Mouse (Mus musculus): ENCODE measurements at regions not wholly inside any gene's neighbourhood (a gene's known extent, or its start where the extent isn't known, plus 50 kb on each side); places are given as distances from the start of the nearest gene placed in this dataset.

- DNase-seq (ENCODE audit: low spot score in 2 of 2) = no peak
Observed at GRCm38 (mm10) chr15:51392449-51393405, 2492.0 kb upstream of the Gm7489 start.

GRCm38 (mm10) chr15:51395961-51396360, 2488.7 kb upstream of the Gm7489 start:
- no peak for DNase-seq (ENCODE audit: low spot score in 2 of 2)

GRCm38 (mm10) chr15:51403581-51403980, 2481.1 kb upstream of the Gm7489 start:
- no peak for DNase-seq (ENCODE audit: low spot score in 2 of 2)

- no peak for DNase-seq (ENCODE audit: low spot score in 2 of 2)
Observed at GRCm38 (mm10) chr15:51409791-51410308, 2474.9 kb upstream of the Gm7489 start.

- DNase-seq (ENCODE audit: low spot score in 2 of 2) = no peak
Observed at GRCm38 (mm10) chr15:51411966-51412365, 2472.7 kb upstream of the Gm7489 start.

- no peak for DNase-seq (ENCODE audit: low spot score in 2 of 2)
Observed at GRCm38 (mm10) chr15:51442606-51443005, 2442.1 kb upstream of the Gm7489 start.

GRCm38 (mm10) chr15:51469895-51470294, 2414.8 kb upstream of the Gm7489 start:
- no peak for DNase-seq (ENCODE audit: low spot score in 2 of 2)

GRCm38 (mm10) chr15:51471143-51471542, 2413.6 kb upstream of the Gm7489 start:
- no peak for DNase-seq (ENCODE audit: low spot score in 2 of 2)

- DNase-seq (ENCODE audit: low spot score in 2 of 2) = no peak
Observed at GRCm38 (mm10) chr15:51472049-51472448, 2412.7 kb upstream of the Gm7489 start.

GRCm38 (mm10) chr15:51481856-51482255, 2402.8 kb upstream of the Gm7489 start:
- DNase-seq (ENCODE audit: low spot score in 2 of 2) = no peak

GRCm38 (mm10) chr15:51484207-51484606, 2400.5 kb upstream of the Gm7489 start:
- DNase-seq (ENCODE audit: low spot score in 2 of 2) = no peak

GRCm38 (mm10) chr15:51485554-51485953, 2399.2 kb upstream of the Gm7489 start:
- DNase-seq (ENCODE audit: low spot score in 2 of 2) = no peak

- DNase-seq (ENCODE audit: low spot score in 2 of 2) = no peak
Observed at GRCm38 (mm10) chr15:51502058-51502741, 2382.5 kb upstream of the Gm7489 start.

- DNase-seq (ENCODE audit: low spot score in 2 of 2) = no peak
Observed at GRCm38 (mm10) chr15:51502742-51503270, 2381.9 kb upstream of the Gm7489 start.

GRCm38 (mm10) chr15:51503341-51503740, 2381.4 kb upstream of the Gm7489 start:
- DNase-seq (ENCODE audit: low spot score in 2 of 2) = no peak

- no peak for DNase-seq (ENCODE audit: low spot score in 2 of 2)
Observed at GRCm38 (mm10) chr15:51504016-51504760, 2380.5 kb upstream of the Gm7489 start.

- no peak for DNase-seq (ENCODE audit: low spot score in 2 of 2)
Observed at GRCm38 (mm10) chr15:51504789-51505188, 2379.9 kb upstream of the Gm7489 start.

- DNase-seq (ENCODE audit: low spot score in 2 of 2) = no peak
Observed at GRCm38 (mm10) chr15:51507126-51507525, 2377.6 kb upstream of the Gm7489 start.

GRCm38 (mm10) chr15:51511319-51511718, 2373.4 kb upstream of the Gm7489 start:
- no peak for DNase-seq (ENCODE audit: low spot score in 2 of 2)

GRCm38 (mm10) chr15:51536317-51536716, 2348.4 kb upstream of the Gm7489 start:
- DNase-seq (ENCODE audit: low spot score in 2 of 2) = no peak

- no peak for DNase-seq (ENCODE audit: low spot score in 2 of 2)
Observed at GRCm38 (mm10) chr15:51551216-51551775, 2333.4 kb upstream of the Gm7489 start.
